Mouse (Mus musculus) MN1 (cell line): Measurements from ENCODE around the gene Plcg2.

Experiments used
- DNase-seq: peaks from one replicate; pipeline ENCODE4 v3.0.0-alpha.2; 2016; ENCODE audit warnings: low spot score

Plcg2 gene

GRCm38 (mm10) chr8:117488246-117489005 is 9.7 kb upstream of the Plcg2 start:
- no peak for DNase-seq

GRCm38 (mm10) chr8:117493543-117493942 is 4.5 kb upstream of the Plcg2 start:
- no peak for DNase-seq

- DNase-seq: no peak
These were observed 3.2 kb upstream of the Plcg2 start for GRCm38 (mm10) chr8:117494874-117495273.

- no peak for DNase-seq
These were observed 937 bp downstream of the Plcg2 start for GRCm38 (mm10) chr8:117498915-117499540.

- DNase-seq: no peak
These were observed 2.2 kb downstream of the Plcg2 start for GRCm38 (mm10) chr8:117500232-117500823.

- DNase-seq: no peak
These were observed 3.2 kb downstream of the Plcg2 start for GRCm38 (mm10) chr8:117501323-117501722.

- DNase-seq: no peak
These were observed 5.4 kb downstream of the Plcg2 start for GRCm38 (mm10) chr8:117503405-117504069.

- no peak for DNase-seq
These were observed 9.6 kb downstream of the Plcg2 start for GRCm38 (mm10) chr8:117507703-117508102.

- no peak for DNase-seq
These were observed 18.9 kb downstream of the Plcg2 start for GRCm38 (mm10) chr8:117516876-117517565.

- no peak for DNase-seq
These were observed 19.8 kb downstream of the Plcg2 start for GRCm38 (mm10) chr8:117517861-117518260.

GRCm38 (mm10) chr8:117518873-117519272 is 20.8 kb downstream of the Plcg2 start:
- no peak for DNase-seq

GRCm38 (mm10) chr8:117526185-117526584 is 28.1 kb downstream of the Plcg2 start:
- no peak for DNase-seq

GRCm38 (mm10) chr8:117527983-117528382 is 29.9 kb downstream of the Plcg2 start:
- no peak for DNase-seq

- DNase-seq: no peak
These were observed 31.1 kb downstream of the Plcg2 start for GRCm38 (mm10) chr8:117529177-117529576.

GRCm38 (mm10) chr8:117532381-117532972 is 34.4 kb downstream of the Plcg2 start:
- DNase-seq: no peak

GRCm38 (mm10) chr8:117536862-117537261 is 38.8 kb downstream of the Plcg2 start:
- no peak for DNase-seq

- no peak for DNase-seq
These were observed 39.7 kb downstream of the Plcg2 start for GRCm38 (mm10) chr8:117537751-117538150.

GRCm38 (mm10) chr8:117542951-117543350 is 44.9 kb downstream of the Plcg2 start:
- DNase-seq: no peak

GRCm38 (mm10) chr8:117543789-117544188 is 45.7 kb downstream of the Plcg2 start:
- DNase-seq: no peak

GRCm38 (mm10) chr8:117545043-117545442 is 47.0 kb downstream of the Plcg2 start:
- no peak for DNase-seq

- DNase-seq: no peak
These were observed 48.3 kb downstream of the Plcg2 start for GRCm38 (mm10) chr8:117546386-117546785.

GRCm38 (mm10) chr8:117547945-117548344 is 49.9 kb downstream of the Plcg2 start:
- no peak for DNase-seq
